Mouse (Mus musculus) hindbrain, embryonic 12.5 days (tissue): ENCODE results near the gene Mfsd2b. TPM values are rescaled to one million over a fixed set of nuclear protein-coding genes. Genes with fewer than 3 reads are reported as not detected.
"Not testable (repeated sequence)": the region's sequence is repeated elsewhere in the genome, so short reads cannot be mapped to it uniquely, and the experiment has no call there.

ENCODE experiments used
- ATAC-seq: fragments of 200-750 bp; cut with Nextera tagmentation; 2 replicates; pipeline ENCODE4 v1.8.0; 2017; ENCODE audit warnings: moderate TSS enrichment; ENCODE audit not compliant: low FRiP score
- H3K27ac ChIP-seq: fragments of 300-500 bp; sonication (generic); 2 replicates; pipeline ENCODE4 v1.5.1; 2016; ENCODE audit warnings: mild to moderate bottlenecking
- H3K27me3 ChIP-seq: fragments of 300-500 bp; sonication (generic); 2 replicates; pipeline ENCODE4 v1.6.1; 2016; ENCODE audit warnings: mild to moderate bottlenecking
- H3K36me3 ChIP-seq: fragments of 300-500 bp; sonication (generic); 2 replicates; pipeline ENCODE4 v1.6.1; 2016; ENCODE audit warnings: mild to moderate bottlenecking
- H3K4me1 ChIP-seq: fragments of 300-500 bp; sonication (generic); 2 replicates; pipeline ENCODE4 v1.6.1; 2016
- H3K4me2 ChIP-seq: fragments of 300-500 bp; sonication (generic); replicated peaks from 2 replicates; pipeline ENCODE4 v1.6.1; 2016; ENCODE audit warnings: mild to moderate bottlenecking
- H3K4me3 ChIP-seq: fragments of 300-500 bp; sonication (generic); 2 replicates; pipeline ENCODE4 v1.5.1; 2016; ENCODE audit warnings: mild to moderate bottlenecking
- H3K9ac ChIP-seq: fragments of 300-500 bp; sonication (generic); 2 replicates; pipeline ENCODE4 v1.6.1; 2016; ENCODE audit warnings: mild to moderate bottlenecking, moderate library complexity
- H3K9me3 ChIP-seq: fragments of 300-500 bp; sonication (generic); replicated peaks from 2 replicates; pipeline ENCODE4 v1.6.1; 2016; ENCODE audit warnings: mild to moderate bottlenecking
- WGBS: fragments of 180-500 bp; shearing (Covaris S2); methylation state at CpG from one replicate; pipeline ENCODE4 v1.1.7; 2016; 5-methylcytosine and 5-hydroxymethylcytosine counted together
- polyA plus RNA-seq: library from polyadenylated mRNA; unstranded; fragments of >200 nt; fragmentation: Nextera tagmentation; extraction: Ambion mirVana; gene quantifications from 2 replicates; pipeline ENCODE4 v1.2.1, GENCODE M21; 2016

The Mfsd2b gene
- 3.4 and 4.0 TPM in 2 replicates for polyA plus RNA-seq

DNA sequence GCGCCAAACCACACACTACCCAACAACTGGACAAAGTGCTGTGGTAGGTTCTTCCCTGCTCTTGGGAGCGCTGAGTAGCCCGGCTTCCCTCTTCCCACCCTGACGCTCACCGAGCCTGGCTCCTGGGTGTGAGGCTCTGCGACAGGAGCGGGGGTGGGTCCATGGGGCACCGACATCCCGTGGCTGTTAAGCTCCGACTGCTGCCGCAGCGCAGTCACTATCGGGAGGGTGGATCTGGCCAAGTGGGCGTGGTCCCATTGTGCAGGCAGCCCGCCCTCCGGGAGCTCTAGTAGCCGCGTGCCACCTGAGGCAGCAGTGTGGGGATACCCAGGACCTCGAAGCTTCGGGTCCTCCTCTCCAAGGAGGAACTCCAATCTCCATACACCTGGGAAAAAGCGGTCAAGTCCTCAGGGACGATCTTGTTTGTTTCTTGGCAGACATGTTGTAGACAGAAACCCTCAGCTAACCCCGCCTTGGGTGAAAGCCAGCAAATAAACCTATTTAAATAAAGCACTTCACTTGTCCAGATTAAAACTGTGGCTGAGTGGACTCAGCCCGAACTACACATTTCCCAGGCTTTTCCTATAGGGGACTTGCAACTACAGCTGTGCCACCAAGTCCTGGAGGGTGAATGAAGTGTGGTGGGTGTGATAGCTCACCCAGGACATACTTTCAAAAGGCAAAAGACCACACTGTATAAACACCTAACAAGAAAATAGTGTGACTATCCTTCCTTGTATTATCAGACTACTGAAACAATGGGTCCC lies at the start of gene Mfsd2b:
Mfsd2b (minus strand) TSS at position 199 of the 767 bp plus-strand sequence.
- Histone ChIP-seq H3K36me3 (peaks cover 5% of the 10 kb centered on the region), H3K4me3 (peak within 1 kb of the TSS; percentile 32), H3K9me3 (no peaks in the 10 kb centered on the region), H3K4me2 (peak within 1 kb of the TSS; percentile 58), H3K27ac (no peak within 1 kb of the TSS), H3K27me3 (no peaks in the 10 kb centered on the region), H3K9ac (peak within 1 kb of the TSS; percentile 28; the same call in 1 of the 2 replicates), H3K4me1 (peaks cover 5% of the 10 kb centered on the region)
- peak; percentile 83 for ATAC-seq
- WGBS: 5% methylated on average over 24 of the region's 24 CpGs

DNA sequence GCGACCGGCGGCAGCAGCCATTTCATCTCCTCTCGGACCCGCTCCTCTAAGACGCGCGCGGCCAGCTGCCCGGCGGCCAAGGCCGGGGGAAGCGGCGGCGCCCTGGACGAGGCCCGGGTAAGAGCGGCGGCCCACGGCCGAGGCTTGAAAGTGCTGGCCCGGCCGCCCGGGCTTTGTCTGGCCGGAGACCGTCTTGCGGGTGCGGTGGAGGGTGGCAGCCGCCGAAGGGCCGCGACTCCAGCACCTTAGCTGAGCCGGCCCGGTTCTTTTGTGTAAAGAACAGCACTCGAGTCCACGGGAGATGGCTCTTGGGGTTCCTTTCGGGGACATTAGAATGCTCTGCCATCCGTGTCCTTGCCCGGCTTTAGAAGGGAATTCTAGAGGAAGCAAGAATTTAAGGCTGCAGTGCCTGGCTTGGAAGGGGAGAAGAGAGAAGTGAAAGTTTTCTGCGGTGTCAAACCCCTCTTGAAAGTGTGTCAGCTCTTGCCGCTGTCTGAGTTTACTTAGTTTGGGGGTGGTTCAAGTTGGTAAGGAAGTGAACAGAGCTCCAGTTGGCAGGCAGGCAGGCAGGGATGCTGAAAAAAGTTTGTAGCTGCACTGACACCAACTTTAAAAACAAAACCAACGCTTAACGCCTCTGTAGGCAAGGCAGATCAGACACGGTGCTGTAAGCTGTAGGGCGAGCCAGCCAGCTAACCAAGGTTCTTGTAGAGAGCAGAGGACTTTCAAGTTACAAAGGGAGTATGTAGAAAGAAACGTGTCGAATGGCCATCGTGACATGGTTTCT lies 43.8 kb upstream of the Mfsd2b start:
- WGBS: under 1% methylated on average over 48 of the region's 48 CpGs
- H3K4me1 ChIP-seq: peaks cover 9% of the 10 kb centered on the region
- H3K27me3 ChIP-seq: no peaks in the 10 kb centered on the region
- H3K36me3 ChIP-seq: no peaks in the 10 kb centered on the region
- peak overlapping the region; percentile 81 for H3K4me3 ChIP-seq
- H3K9ac ChIP-seq: peak overlapping the region; percentile 99
- ATAC-seq: peak; percentile 73
- H3K27ac ChIP-seq: peak overlapping the region; percentile 100
- no peaks in the 10 kb centered on the region for H3K9me3 ChIP-seq
- peak overlapping the region; percentile 63 for H3K4me2 ChIP-seq

DNA sequence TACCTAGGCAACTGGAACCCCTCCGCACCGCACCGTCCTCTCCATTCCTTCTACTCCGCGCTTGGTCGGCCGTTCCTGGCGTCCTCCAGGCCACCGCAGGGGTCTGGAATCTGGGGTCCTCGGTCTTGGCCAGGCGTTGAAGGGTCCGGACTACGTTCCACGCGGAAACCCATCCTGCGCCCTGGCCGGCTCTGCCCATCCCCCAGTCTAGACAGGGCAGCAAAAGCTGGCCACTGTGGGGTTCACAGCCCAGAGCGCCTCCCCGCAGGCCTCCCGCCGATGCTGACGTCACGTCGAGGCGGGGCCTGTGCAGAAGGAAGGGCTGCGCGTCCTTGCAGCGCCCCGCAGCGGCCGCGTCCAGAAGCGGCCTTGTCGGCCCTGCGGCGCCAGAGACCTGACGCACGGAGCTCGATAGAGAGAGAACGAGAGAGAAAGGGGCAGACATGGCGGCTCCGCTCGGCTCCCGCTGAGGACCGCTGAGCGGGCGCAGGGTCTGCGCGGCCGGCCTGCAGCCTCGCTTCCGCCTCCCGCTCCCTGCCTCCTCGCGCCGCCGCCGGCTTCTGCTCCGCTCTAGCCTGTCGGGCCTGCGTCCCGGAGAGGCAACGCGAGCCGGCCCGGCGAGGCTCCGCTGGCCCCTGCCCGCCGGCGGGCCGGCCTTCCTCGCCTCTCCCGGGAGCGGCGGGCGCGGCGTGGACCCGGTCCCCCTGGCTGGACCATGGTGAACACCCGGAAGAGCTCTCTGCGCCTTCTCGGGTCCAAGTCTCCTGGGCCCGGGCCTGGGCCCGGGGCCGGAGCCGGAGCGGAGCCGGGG lies 43.0 kb upstream of the Mfsd2b start, which contains the start of gene Atad2b:
Atad2b (plus strand) TSS at position 360 of the 811 bp plus-strand sequence.
- Histone ChIP-seq H3K27ac (peak within 1 kb of the TSS; percentile 100), H3K9ac (peak within 1 kb of the TSS; percentile 99), H3K36me3 (no peaks in the 10 kb centered on the region), H3K4me3 (peak within 1 kb of the TSS; percentile 81), H3K4me2 (peak within 1 kb of the TSS; percentile 63), H3K27me3 (no peaks in the 10 kb centered on the region), H3K9me3 (no peaks in the 10 kb centered on the region), H3K4me1 (peaks cover 9% of the 10 kb centered on the region)
- peak; percentile 97 for ATAC-seq
- under 1% methylated on average over 80 of the region's 89 CpGs for WGBS

DNA sequence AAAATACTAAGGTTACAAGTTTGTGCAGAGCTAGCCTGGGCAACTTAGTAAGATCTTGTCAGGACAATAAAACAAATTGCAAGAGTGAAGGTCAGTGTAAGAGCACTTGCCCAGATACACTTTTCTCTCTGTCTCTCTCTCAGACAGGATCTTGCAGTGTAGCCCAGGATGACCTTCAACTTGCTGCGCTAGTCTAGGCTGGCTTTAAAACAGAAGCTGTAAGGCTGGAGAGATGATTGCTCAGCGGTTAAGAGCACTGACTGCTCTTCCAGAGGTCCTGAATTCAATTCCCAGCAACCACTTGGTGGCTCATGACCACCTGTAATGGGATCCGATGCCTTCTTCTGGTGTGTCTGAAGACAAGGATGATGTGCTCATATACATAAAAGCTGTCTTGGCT lies 40.8 kb upstream of the Mfsd2b start:
- Histone ChIP-seq H3K27me3 (no peaks in the 10 kb centered on the region), H3K4me1 (peaks cover 9% of the 10 kb centered on the region), H3K9ac (no peak overlapping the region), H3K36me3 (no peaks in the 10 kb centered on the region), H3K4me2 (no peak overlapping the region), H3K27ac (no peak overlapping the region), H3K4me3 (no peak overlapping the region), H3K9me3 (no peaks in the 10 kb centered on the region)
- 86% methylated on average over 3 of the region's 3 CpGs for WGBS
- no peak for ATAC-seq

DNA sequence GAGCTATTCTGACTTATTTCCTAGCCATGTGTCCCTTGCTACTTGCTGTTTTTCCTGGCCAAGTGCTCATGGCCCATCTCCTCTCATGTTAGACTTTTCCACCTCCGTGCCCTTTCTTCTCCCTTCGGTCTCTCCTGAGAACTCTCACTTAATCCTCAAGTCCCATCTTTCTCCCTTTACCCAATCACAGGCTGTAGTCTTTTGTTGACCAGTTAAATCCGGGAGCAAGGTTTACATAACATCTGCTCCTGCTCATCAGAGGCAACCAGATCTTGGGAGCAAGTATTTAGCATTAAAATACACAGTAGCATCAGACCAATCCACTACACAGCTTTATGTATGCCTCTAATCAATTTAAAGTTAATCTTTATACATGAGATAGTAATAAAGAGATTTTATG lies 40.3 kb upstream of the Mfsd2b start:
- Histone ChIP-seq H3K9me3 (no peaks in the 10 kb centered on the region), H3K4me1 (peaks cover 5% of the 10 kb centered on the region), H3K4me2 (no peak overlapping the region), H3K27me3 (no peaks in the 10 kb centered on the region), H3K36me3 (no peaks in the 10 kb centered on the region), H3K27ac (no peak overlapping the region), H3K9ac (no peak overlapping the region), H3K4me3 (no peak overlapping the region)
- WGBS: 47% methylated on average over 3 of the region's 3 CpGs
- no peak for ATAC-seq

DNA sequence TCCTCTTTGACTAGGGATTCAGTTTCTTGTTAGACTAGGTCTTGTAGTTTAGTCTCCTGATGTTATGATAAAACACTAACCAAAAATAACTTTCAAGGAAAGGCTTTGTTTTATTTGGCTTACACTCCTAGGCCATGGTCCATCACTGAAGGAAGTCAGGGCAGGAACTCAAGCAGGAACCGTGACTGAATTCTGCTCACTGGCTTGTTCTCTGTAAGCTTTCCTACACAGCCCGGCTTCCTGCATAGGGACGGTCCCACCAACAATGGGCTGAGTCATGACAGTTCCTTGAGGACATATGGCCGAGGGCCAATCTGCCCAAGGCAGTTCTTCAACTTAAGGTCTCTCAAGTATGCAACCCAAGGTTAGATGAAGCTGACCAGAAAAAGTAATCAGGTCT lies 37.6 kb upstream of the Mfsd2b start:
- Histone ChIP-seq H3K27ac (no peak overlapping the region), H3K27me3 (no peaks in the 10 kb centered on the region), H3K4me3 (no peak overlapping the region), H3K9me3 (no peaks in the 10 kb centered on the region), H3K4me2 (no peak overlapping the region), H3K36me3 (no peaks in the 10 kb centered on the region), H3K9ac (no peak overlapping the region), H3K4me1 (no peaks in the 10 kb centered on the region)
- 91% methylated on average over 4 of the region's 4 CpGs for WGBS
- no peak for ATAC-seq

DNA sequence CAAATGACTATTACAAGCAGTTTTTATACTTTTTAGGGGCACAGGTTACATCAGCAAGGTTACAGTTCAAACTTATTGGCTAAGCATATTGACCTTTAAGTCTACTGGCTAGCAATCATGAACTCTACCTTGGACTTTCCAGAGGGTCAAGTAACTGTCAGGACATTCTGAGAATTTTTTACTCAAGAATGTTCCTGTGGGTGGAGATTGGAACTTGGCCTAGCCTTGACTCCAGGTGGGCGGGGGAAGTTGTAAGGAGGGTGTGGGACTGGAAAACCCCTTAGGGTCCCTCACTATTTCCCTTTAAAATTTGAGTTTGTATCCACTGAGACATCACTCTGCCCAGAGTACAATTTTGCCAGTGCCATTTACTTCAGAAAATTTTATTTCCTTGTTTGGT lies 36.3 kb upstream of the Mfsd2b start:
- not testable (repeated sequence) for H3K27ac ChIP-seq, H3K4me2 ChIP-seq, H3K9me3 ChIP-seq, H3K27me3 ChIP-seq, H3K36me3 ChIP-seq, H3K4me3 ChIP-seq, H3K4me1 ChIP-seq, H3K9ac ChIP-seq, ATAC-seq
- 100% methylated on average over 1 of the region's 1 CpGs for WGBS

DNA sequence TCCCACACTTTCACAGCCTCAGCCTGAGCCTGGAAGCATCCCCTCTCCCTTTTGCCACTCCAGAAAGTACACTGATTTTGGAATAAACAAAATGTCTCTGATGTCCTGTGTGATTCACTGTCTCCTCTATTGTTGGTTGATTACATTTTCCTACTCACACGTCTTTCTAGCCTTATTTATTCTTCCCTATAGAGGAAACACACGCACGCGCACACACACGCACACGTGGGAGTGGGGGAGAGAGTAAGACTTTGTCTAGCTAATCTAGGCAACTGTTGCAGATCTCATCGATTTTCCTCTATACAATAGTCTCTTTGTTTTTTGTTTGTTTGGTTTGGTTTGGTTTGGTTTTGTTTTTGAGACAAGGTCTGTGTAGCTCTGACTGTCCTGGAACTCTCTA lies 34.2 kb upstream of the Mfsd2b start:
- H3K4me2 ChIP-seq: no peak overlapping the region
- no peak overlapping the region for H3K4me3 ChIP-seq
- H3K27ac ChIP-seq: no peak overlapping the region
- 92% methylated on average over 7 of the region's 7 CpGs for WGBS
- no peaks in the 10 kb centered on the region for H3K9me3 ChIP-seq
- ATAC-seq: no peak
- H3K27me3 ChIP-seq: no peaks in the 10 kb centered on the region
- H3K9ac ChIP-seq: no peak overlapping the region
- H3K36me3 ChIP-seq: no peaks in the 10 kb centered on the region
- no peaks in the 10 kb centered on the region for H3K4me1 ChIP-seq

DNA sequence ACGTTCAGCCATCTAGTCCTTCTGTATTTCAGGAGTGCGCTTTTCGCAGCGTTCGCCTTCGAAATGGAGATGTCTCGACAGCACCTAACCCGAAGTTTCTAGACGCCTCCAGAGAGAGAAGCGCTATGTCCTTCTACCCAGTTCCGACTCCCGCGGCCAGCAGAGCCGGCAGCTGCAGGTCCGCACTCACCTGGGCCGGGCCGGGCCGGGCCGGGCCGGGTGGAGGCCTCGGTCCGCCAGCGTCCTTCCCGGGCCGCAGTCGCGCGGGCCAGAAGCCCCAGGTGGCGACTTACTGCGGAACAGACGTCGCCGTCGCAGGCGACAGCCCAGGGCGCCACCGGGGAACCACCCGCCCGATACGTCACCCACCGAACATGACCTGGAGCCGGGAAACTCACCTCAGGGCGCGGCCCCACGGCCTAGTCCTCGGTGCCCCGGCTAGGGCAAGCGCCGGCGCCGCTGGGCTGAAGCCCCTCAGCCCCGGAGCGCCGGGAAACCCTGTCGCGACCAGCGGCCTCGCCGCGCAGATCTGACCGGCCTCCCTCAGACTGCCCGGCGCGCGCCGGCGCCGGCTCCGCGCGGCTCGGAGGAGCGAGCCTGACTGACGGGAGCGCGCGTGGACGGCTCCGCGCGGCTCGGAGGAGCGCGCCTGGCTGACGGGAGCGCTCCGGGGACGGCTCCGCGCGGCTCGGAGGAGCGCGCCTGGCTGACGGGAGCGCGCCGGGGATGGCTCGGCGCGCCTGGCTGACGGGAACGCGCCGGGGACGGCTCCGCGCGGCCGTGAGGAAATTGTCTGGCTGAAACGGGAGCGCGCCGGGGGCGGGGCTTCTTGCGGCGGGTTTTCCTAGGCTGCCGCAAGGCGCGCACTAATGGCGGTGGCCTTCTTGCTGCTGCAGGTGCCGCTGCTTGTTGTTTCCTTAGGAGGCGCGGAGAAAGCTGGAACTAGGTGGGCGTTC lies 33.1 kb upstream of the Mfsd2b start, which contains the start of gene Ubxn2a:
Ubxn2a (minus strand) TSS at position 755 of the 956 bp plus-strand sequence.
- peak within 1 kb of the TSS; percentile 87 for H3K27ac ChIP-seq

DNA sequence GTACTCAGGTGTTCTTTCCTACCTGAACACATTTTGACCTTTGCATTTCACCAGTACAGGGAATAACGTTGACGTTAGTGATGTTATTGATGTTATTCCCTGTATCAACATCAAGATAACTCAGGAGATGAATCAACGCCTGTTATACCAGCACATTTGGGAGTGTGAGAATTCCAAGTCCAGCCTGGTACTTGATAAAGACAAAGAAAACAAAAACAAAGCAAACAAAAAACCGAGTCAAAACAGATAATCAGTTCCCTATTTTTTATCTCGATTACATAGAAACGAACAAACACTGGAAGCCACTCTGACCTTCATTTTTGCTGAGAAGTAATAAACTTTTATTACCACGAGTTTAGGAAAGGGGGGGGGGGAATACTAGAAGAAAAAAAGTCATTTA lies 32.3 kb upstream of the Mfsd2b start:
- Histone ChIP-seq H3K36me3 (no peaks in the 10 kb centered on the region), H3K27me3 (no peaks in the 10 kb centered on the region), H3K9ac (peak overlapping the region; percentile 82; the same call in 1 of the 2 replicates), H3K4me2 (peak overlapping the region; percentile 77), H3K27ac (no peak overlapping the region; the same call in 1 of the 2 replicates), H3K4me1 (no peaks in the 10 kb centered on the region), H3K4me3 (peak overlapping the region; percentile 72), H3K9me3 (no peaks in the 10 kb centered on the region)
- no peak for ATAC-seq
- 67% methylated on average over 7 of the region's 7 CpGs for WGBS

More for the DNA sequence above, 33.1 kb upstream of the Mfsd2b start, which contains the start of gene Ubxn2a:
- under 1% methylated on average over 121 of the region's 125 CpGs for WGBS
- H3K4me3 ChIP-seq: peak within 1 kb of the TSS; percentile 72
- H3K4me2 ChIP-seq: peak within 1 kb of the TSS; percentile 77
- ATAC-seq: peak; percentile 96
- no peaks in the 10 kb centered on the region for H3K36me3 ChIP-seq
- no peaks in the 10 kb centered on the region for H3K9me3 ChIP-seq
- H3K4me1 ChIP-seq: no peaks in the 10 kb centered on the region
- H3K9ac ChIP-seq: peak within 1 kb of the TSS; percentile 82
- H3K27me3 ChIP-seq: no peaks in the 10 kb centered on the region

DNA sequence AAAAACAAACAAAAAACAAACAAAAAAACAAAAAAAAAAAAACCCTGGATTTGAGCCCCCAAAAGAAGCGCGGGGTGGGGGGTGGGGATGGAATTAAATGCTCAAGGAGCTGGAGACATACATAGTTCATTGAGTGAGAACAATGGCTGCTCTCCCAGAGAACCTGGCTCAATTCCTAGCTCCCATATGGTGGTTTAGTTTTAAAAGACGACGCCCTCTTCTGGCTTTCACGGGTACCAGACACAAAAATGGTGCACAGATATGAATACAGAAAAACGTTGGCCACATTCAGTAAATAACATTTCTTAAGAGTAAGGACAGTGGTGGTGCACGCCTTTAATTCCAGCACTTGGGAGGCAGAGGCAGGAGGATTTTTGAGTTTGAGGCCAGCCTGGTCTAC lies 31.8 kb upstream of the Mfsd2b start:
- Histone ChIP-seq H3K4me2 (no peak overlapping the region), H3K36me3 (no peaks in the 10 kb centered on the region), H3K4me3 (no peak overlapping the region), H3K9ac (no peak overlapping the region), H3K27ac (no peak overlapping the region), H3K9me3 (no peaks in the 10 kb centered on the region), H3K27me3 (no peaks in the 10 kb centered on the region), H3K4me1 (no peaks in the 10 kb centered on the region)
- ATAC-seq: no peak
- 80% methylated on average over 7 of the region's 7 CpGs for WGBS
